Mouse (Mus musculus): Measurements from ENCODE around the gene Iqschfp. TPM values are rescaled to one million over a fixed set of nuclear protein-coding genes. Genes with fewer than 3 reads are reported as not detected.

The Iqschfp gene
- total and polyA plus RNA-seq, 2 experiments from 2014 or later = 2.7 to 5.6 TPM

GRCm38 (mm10) chr3:68305647-68306046 lies 413.6 kb downstream of the Iqschfp start:
- Histone ChIP-seq H3K4me3 (ENCODE audit: low read length) (no peak overlapping the region), H3K9me3 (ENCODE audit: low read length) (no peaks in the 10 kb centered on the region), H3K27ac (no peak overlapping the region), H3K4me1 (ENCODE audit: insufficient read depth, low read length) (no peaks in the 10 kb centered on the region), H3K36me3 (ENCODE audit: insufficient read depth, low read length) (no peaks in the 10 kb centered on the region), H3K9ac (replicated peaks; ENCODE audit: low read length) (no peak overlapping the region), H3K4me2 (ENCODE audit: low read depth, low read length) (no peak overlapping the region), H3K27me3 (ENCODE audit: insufficient read depth, low read length) (no peaks in the 10 kb centered on the region)
- TF ChIP-seq CTCF (IDR thresholded peaks at IDR 0.05; ENCODE audit: low read depth) = no peak
- no peak for DNase-seq (ENCODE audit: low spot score)
- no peak for ATAC-seq
- 33% methylated on average over 1 of the region's 1 CpGs for WGBS

DNA sequence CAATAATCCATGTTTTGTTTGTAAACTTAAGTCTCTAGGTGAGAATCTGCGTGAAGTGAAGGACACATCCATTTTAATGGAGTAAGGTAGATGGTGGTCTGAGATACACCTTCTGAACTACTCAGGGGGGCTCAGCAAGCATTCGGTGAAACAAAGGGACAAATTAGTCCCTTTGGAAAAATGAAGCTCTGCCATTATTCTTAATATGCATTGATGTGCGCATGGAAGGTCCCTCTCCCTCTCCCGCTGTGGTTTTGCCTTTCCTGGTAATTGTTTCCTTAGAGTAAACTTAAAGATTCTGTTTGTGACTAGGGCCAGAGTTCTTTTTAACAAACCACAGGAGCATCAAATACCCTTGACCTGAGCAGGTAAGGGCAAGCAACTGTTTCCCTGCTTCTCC lies 414.7 kb downstream of the Iqschfp start:
- Histone ChIP-seq H3K36me3 (ENCODE audit: insufficient read depth, low read length) (no peaks in the 10 kb centered on the region), H3K4me2 (ENCODE audit: low read depth, low read length) (no peak overlapping the region), H3K9ac (replicated peaks; ENCODE audit: low read length) (no peak overlapping the region), H3K9me3 (ENCODE audit: low read length) (no peaks in the 10 kb centered on the region), H3K4me3 (ENCODE audit: low read length) (no peak overlapping the region), H3K4me1 (ENCODE audit: insufficient read depth, low read length) (no peaks in the 10 kb centered on the region), H3K27ac (no peak overlapping the region), H3K27me3 (ENCODE audit: insufficient read depth, low read length) (no peaks in the 10 kb centered on the region)
- 33% methylated on average over 4 of the region's 4 CpGs for WGBS
- ATAC-seq (no peak), DNase-seq (ENCODE audit: low spot score) (no peak)
- TF ChIP-seq CTCF (IDR thresholded peaks at IDR 0.05; ENCODE audit: low read depth) = no peak

DNA sequence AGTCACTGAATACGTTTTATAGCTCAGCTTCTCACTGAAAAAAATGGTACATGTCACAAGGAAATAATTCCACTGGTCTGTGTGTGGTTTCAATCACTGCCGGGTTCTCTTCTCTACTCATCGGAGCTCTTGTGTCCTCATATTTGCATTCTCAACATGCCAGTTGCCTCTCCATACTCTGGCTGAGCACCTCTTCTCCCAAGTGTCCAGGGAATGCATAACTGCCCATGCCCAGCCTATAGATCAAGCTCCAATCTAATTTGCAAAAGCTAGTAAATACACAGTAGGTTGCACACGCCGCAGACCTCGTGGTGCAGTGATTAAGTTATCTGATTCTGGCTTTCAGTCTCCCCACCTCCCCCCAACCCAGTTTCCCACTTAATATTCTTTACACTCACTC lies 433.5 kb downstream of the Iqschfp start:
- no peak for ATAC-seq
- Histone ChIP-seq H3K36me3 (ENCODE audit: insufficient read depth, low read length) (no peaks in the 10 kb centered on the region), H3K27me3 (ENCODE audit: insufficient read depth, low read length) (no peaks in the 10 kb centered on the region), H3K27ac (no peak overlapping the region), H3K4me3 (ENCODE audit: low read length) (no peak overlapping the region), H3K9me3 (ENCODE audit: low read length) (no peaks in the 10 kb centered on the region), H3K4me2 (ENCODE audit: low read depth, low read length) (no peak overlapping the region), H3K4me1 (ENCODE audit: insufficient read depth, low read length) (no peaks in the 10 kb centered on the region), H3K9ac (replicated peaks; ENCODE audit: low read length) (no peak overlapping the region)
- WGBS = 68% methylated on average over 6 of the region's 6 CpGs
- no peak for TF ChIP-seq CTCF (IDR thresholded peaks at IDR 0.05; ENCODE audit: low read depth)
- no peak for DNase-seq (ENCODE audit: low spot score)

- WGBS = 32% methylated on average over 2 of the region's 2 CpGs
Measured at GRCm38 (mm10) chr3:68332515-68332914, 440.5 kb downstream of the Iqschfp start.

GRCm38 (mm10) chr3:68335501-68335900 lies 443.5 kb downstream of the Iqschfp start:
- H3K9me3 ChIP-seq (ENCODE audit: low read length) = no peaks in the 10 kb centered on the region
- no peak for ATAC-seq
- DNase-seq (ENCODE audit: low spot score) = no peak
- H3K4me1 ChIP-seq (ENCODE audit: insufficient read depth, low read length) = no peaks in the 10 kb centered on the region
- H3K9ac ChIP-seq (replicated peaks; ENCODE audit: low read length) = no peak overlapping the region
- 93% methylated on average over 4 of the region's 4 CpGs for WGBS
- no peaks in the 10 kb centered on the region for H3K36me3 ChIP-seq (ENCODE audit: insufficient read depth, low read length)
- TF ChIP-seq CTCF (IDR thresholded peaks at IDR 0.05; ENCODE audit: low read depth) = no peak
- no peak overlapping the region for H3K4me3 ChIP-seq (ENCODE audit: low read length)
- H3K27me3 ChIP-seq (ENCODE audit: insufficient read depth, low read length) = no peaks in the 10 kb centered on the region
- no peak overlapping the region for H3K4me2 ChIP-seq (ENCODE audit: low read depth, low read length)
- no peak overlapping the region for H3K27ac ChIP-seq

More at GRCm38 (mm10) chr3:68332515-68332914, 440.5 kb downstream of the Iqschfp start:
- Histone ChIP-seq H3K9me3 (ENCODE audit: low read length) (no peaks in the 10 kb centered on the region), H3K27me3 (ENCODE audit: insufficient read depth, low read length) (no peaks in the 10 kb centered on the region), H3K36me3 (ENCODE audit: insufficient read depth, low read length) (no peaks in the 10 kb centered on the region), H3K4me3 (ENCODE audit: low read length) (no peak overlapping the region), H3K4me2 (ENCODE audit: low read depth, low read length) (no peak overlapping the region), H3K4me1 (ENCODE audit: insufficient read depth, low read length) (no peaks in the 10 kb centered on the region), H3K27ac (no peak overlapping the region), H3K9ac (replicated peaks; ENCODE audit: low read length) (no peak overlapping the region)
- no peak for ATAC-seq
- TF ChIP-seq CTCF (IDR thresholded peaks at IDR 0.05; ENCODE audit: low read depth) = no peak
- peak; percentile 21 for DNase-seq (ENCODE audit: low spot score)

DNA sequence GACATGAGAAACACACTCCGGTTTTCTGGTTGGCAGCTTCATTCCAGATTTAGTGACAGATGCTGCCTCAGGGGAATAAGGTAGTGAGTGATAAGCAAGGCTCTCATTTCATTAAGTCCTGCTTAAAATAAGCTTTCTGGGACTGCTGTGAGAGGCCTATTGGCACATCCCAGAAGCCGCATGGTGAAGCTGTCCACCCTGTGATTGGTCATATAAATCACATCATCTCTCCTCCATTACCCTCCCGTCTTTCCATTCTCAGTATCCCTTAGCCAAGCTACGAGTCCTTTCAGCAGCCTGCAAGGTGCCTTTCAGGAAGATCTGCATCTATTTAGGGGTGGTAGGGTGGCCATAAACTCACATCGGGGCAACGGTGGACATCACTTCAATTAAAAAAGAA lies 458.6 kb downstream of the Iqschfp start:
- Histone ChIP-seq H3K9ac (replicated peaks; ENCODE audit: low read length) (no peak overlapping the region), H3K9me3 (ENCODE audit: low read length) (no peaks in the 10 kb centered on the region), H3K36me3 (ENCODE audit: insufficient read depth, low read length) (no peaks in the 10 kb centered on the region), H3K27me3 (ENCODE audit: insufficient read depth, low read length) (no peaks in the 10 kb centered on the region), H3K4me2 (ENCODE audit: low read depth, low read length) (no peak overlapping the region), H3K27ac (no peak overlapping the region), H3K4me1 (ENCODE audit: insufficient read depth, low read length) (no peaks in the 10 kb centered on the region; the same call in 1 of the 2 replicates), H3K4me3 (ENCODE audit: low read length) (no peak overlapping the region)
- ATAC-seq (no peak), DNase-seq (ENCODE audit: low spot score) (peak; percentile 28)
- 75% methylated on average over 6 of the region's 6 CpGs for WGBS
- no peak for TF ChIP-seq CTCF (IDR thresholded peaks at IDR 0.05; ENCODE audit: low read depth)

DNA sequence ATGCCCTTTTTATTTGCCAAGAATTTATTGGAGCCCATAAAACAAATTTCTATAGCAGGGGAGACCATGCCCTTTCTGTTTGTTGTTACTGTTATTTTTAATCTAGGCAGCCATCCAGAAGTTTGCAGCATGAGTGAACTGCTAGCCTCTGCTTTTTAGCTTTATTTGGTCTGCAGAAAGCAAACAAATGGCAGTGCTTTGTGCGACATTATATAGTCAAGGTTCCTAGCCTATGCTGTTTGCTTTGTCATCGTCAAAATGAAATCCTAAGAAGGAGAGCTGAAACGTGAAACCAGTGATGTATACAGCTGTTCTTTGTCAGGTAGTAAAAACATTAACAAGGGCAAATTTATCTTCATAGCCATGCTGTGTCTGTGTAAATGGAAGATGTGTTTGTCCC lies 459.4 kb downstream of the Iqschfp start:
- no peak for ATAC-seq
- WGBS = 51% methylated on average over 3 of the region's 3 CpGs
- Histone ChIP-seq H3K36me3 (ENCODE audit: insufficient read depth, low read length) (no peaks in the 10 kb centered on the region), H3K9me3 (ENCODE audit: low read length) (no peaks in the 10 kb centered on the region), H3K4me1 (ENCODE audit: insufficient read depth, low read length) (no peaks in the 10 kb centered on the region; the same call in 1 of the 2 replicates), H3K27ac (no peak overlapping the region), H3K27me3 (ENCODE audit: insufficient read depth, low read length) (no peaks in the 10 kb centered on the region), H3K4me2 (ENCODE audit: low read depth, low read length) (no peak overlapping the region), H3K4me3 (ENCODE audit: low read length) (no peak overlapping the region), H3K9ac (replicated peaks; ENCODE audit: low read length) (no peak overlapping the region)
- no peak for TF ChIP-seq CTCF (IDR thresholded peaks at IDR 0.05; ENCODE audit: low read depth)
- DNase-seq (ENCODE audit: low spot score) = no peak
